Mouse (Mus musculus) forebrain, embryonic 13.5 days (tissue): ENCODE results near the gene Gm5617. TPM values are rescaled to one million over a fixed set of nuclear protein-coding genes. Genes with fewer than 3 reads are reported as not detected.

Source experiments
- ATAC-seq: fragments of 200-750 bp; cut with Nextera tagmentation; 2 replicates; pipeline ENCODE4 v1.8.0; 2017
- H3K27ac ChIP-seq: fragments of 300-500 bp; sonication (generic); 2 replicates; pipeline ENCODE4 v1.5.1; 2015; ENCODE audit warnings: inconsistent platforms, mild to moderate bottlenecking, moderate library complexity
- H3K27me3 ChIP-seq: fragments of 300-500 bp; sonication (generic); 2 replicates; pipeline ENCODE4 v1.6.1; 2015; ENCODE audit warnings: mild to moderate bottlenecking, inconsistent platforms
- H3K36me3 ChIP-seq: fragments of 300-500 bp; sonication (generic); 2 replicates; pipeline ENCODE4 v1.6.1; 2015; ENCODE audit warnings: mild to moderate bottlenecking, inconsistent platforms; ENCODE audit not compliant: poor library complexity, severe bottlenecking
- H3K4me1 ChIP-seq: fragments of 300-500 bp; sonication (generic); 2 replicates; pipeline ENCODE4 v1.6.1; 2015; ENCODE audit warnings: inconsistent platforms
- H3K4me2 ChIP-seq: fragments of 300-500 bp; sonication (generic); 2 replicates; pipeline ENCODE4 v1.6.1; 2015; ENCODE audit warnings: inconsistent platforms, mild to moderate bottlenecking, moderate library complexity
- H3K4me3 ChIP-seq: fragments of 300-500 bp; sonication (generic); 2 replicates; pipeline ENCODE4 v1.5.1; 2015; ENCODE audit warnings: mild to moderate bottlenecking, inconsistent platforms
- H3K9ac ChIP-seq: fragments of 300-500 bp; sonication (generic); 2 replicates; pipeline ENCODE4 v1.6.1; 2015; ENCODE audit warnings: mild to moderate bottlenecking, inconsistent platforms
- H3K9me3 ChIP-seq: fragments of 300-500 bp; sonication (generic); replicated peaks from 2 replicates; pipeline ENCODE4 v1.6.1; 2016; ENCODE audit warnings: inconsistent platforms
- WGBS: fragments of 180-500 bp; shearing (Covaris S2); methylation state at CpG from one replicate; pipeline ENCODE4 v1.1.7; 2015; 5-methylcytosine and 5-hydroxymethylcytosine counted together
- microRNA-seq: library from miRNA; unstranded; fragments of <30 nt; microRNA quantifications from one replicate; pipeline ENCODE4, GENCODE M21; 2016
- polyA plus RNA-seq: library from polyadenylated mRNA; unstranded; fragments of >200 nt; fragmentation: Nextera tagmentation; extraction: Ambion mirVana; gene quantifications from 2 replicates; pipeline ENCODE4 v1.2.1, GENCODE M21; 2015

The Gm5617 gene
- polyA plus RNA-seq, 1 experiment from 2014 or later: 41.5 TPM

GRCm38 (mm10) chr9:48538044-48538645 is 42.9 kb downstream of the Gm5617 start:
- H3K27ac ChIP-seq: peak overlapping the region; percentile 68
- peak overlapping the region; percentile 27 for H3K4me3 ChIP-seq
- peak overlapping the region; percentile 54 for H3K9ac ChIP-seq
- 0 out of 2 replicates have a peak, but pooled peaks cover 8% of the 10 kb centered on the region for H3K9me3 ChIP-seq
- H3K4me2 ChIP-seq: peak overlapping the region; percentile 60
- H3K27me3 ChIP-seq: 0 out of 2 replicates have a peak, but pooled peaks cover 4% of the 10 kb centered on the region
- no peak for ATAC-seq
- H3K36me3 ChIP-seq: no peaks in the 10 kb centered on the region
- WGBS: 1% methylated on average over 17 of the region's 17 CpGs
- peaks cover 13% of the 10 kb centered on the region for H3K4me1 ChIP-seq

- Histone ChIP-seq H3K9ac (peak overlapping the region; percentile 54; the same call in 1 of the 2 replicates), H3K4me3 (peak overlapping the region; percentile 27), H3K36me3 (no peaks in the 10 kb centered on the region), H3K9me3 (0 out of 2 replicates have a peak, but pooled peaks cover 8% of the 10 kb centered on the region), H3K4me2 (peak overlapping the region; percentile 60), H3K27me3 (0 out of 2 replicates have a peak, but pooled peaks cover 4% of the 10 kb centered on the region), H3K27ac (peak overlapping the region; percentile 68; the same call in 1 of the 2 replicates), H3K4me1 (peaks cover 13% of the 10 kb centered on the region)
- 7% methylated on average over 12 of the region's 12 CpGs for WGBS
- peak; percentile 66; the same call in 1 of the 2 replicates for ATAC-seq
These were observed 43.4 kb downstream of the Gm5617 start for GRCm38 (mm10) chr9:48538688-48539087.

Small RNA genes lying within 50 kb of the gene (microRNA-seq; reads per million reads assigned to microRNA genes)
- gene Gm23653: not detected

Other genes starting within 250 kb of the Gm5617 start
- 0.42 and 0.44 TPM in 2 replicates for gene Nxpe2, start 142.0 kb upstream of the Gm5617 start, polyA plus RNA-seq
- gene Rexo2, start 14.8 kb upstream of the Gm5617 start, polyA plus RNA-seq: 99.8 and 105 TPM in 2 replicates
- 122 TPM in 2 replicates for gene Rbm7, start 143 bp upstream of the Gm5617 start, polyA plus RNA-seq
- 0.40 TPM in 1 of 2 replicates, not detected in the other for gene Nnmt, start 109.7 kb downstream of the Gm5617 start, polyA plus RNA-seq